Mouse (Mus musculus) lung, postnatal 4 days (tissue): ENCODE data around the gene Pgam2.
"Not testable (repeated sequence)": the region's sequence is repeated elsewhere in the genome, so short reads cannot be mapped to it uniquely, and the experiment has no call there.

ENCODE experiments used
- DNase-seq, 2 experiments: peaks; one replicate each; pipeline ENCODE4 v3.0.0; 2021

The Pgam2 gene

GRCm38 (mm10) chr11:5803551-5803981 is at the start of gene Pgam2:
Gene Pgam2, minus strand, starts transcription at chr11:5803733.
- DNase-seq = no peak

DNA sequence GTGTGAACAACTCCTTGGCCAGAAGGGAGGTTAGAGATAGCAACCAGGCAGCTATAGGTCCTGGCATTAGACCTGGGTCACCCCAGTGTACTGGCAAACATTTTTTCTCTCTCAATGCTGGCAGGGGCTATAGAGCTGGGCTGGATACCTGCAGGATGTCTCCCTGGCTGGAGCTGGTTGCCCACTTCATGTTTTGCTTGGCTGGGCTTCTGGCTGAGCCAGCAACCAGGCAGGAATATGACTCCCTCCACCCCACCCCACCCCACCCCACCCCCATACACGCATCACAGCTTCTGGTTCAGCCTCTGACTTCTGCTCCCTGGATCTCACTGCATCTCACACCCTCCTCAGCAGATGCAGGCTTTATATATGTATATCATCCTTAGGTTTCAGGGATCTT is 48.8 kb upstream of the Pgam2 start:
- no peak for DNase-seq

DNA sequence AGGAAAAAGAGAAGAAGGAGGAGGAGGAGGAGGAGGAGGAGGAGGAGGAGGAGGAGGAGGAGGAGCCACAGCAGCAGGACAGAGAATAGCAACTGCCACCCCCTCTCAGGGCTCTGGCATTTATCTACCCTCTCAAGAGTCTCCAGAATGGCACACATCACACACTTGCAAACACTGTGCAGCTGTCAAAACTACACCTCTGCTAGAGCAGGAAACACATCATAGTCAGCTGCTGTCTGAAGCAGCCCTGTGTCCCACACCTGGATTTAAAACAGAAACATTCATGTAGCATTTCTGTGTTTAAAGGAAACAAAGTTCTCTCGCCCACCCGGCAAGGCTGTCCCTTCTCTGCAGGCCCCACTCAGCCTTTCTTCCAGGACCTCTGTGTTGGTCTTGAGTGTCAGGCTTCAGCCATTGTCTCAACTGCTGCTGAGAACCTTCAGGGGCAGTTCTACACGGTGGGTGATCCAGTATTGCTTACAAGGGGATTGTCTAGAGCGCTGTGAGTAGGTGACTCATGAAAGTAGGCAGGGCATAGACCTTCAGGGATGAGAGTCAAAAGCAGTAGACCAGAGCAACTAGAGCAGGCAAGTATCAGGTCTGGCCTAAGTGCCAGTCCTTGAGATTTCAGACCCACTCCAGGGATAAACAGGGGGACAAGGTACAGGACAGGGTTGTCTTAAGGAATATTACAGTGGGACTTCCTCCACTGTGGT is 47.6 kb upstream of the Pgam2 start:
- DNase-seq = no peak

- no peak for DNase-seq
These were observed 46.9 kb upstream of the Pgam2 start for GRCm38 (mm10) chr11:5850452-5850851.

GRCm38 (mm10) chr11:5849316-5849715 is 45.8 kb upstream of the Pgam2 start:
- DNase-seq = no peak

GRCm38 (mm10) chr11:5848741-5849140 is 45.2 kb upstream of the Pgam2 start:
- no peak for DNase-seq

DNA sequence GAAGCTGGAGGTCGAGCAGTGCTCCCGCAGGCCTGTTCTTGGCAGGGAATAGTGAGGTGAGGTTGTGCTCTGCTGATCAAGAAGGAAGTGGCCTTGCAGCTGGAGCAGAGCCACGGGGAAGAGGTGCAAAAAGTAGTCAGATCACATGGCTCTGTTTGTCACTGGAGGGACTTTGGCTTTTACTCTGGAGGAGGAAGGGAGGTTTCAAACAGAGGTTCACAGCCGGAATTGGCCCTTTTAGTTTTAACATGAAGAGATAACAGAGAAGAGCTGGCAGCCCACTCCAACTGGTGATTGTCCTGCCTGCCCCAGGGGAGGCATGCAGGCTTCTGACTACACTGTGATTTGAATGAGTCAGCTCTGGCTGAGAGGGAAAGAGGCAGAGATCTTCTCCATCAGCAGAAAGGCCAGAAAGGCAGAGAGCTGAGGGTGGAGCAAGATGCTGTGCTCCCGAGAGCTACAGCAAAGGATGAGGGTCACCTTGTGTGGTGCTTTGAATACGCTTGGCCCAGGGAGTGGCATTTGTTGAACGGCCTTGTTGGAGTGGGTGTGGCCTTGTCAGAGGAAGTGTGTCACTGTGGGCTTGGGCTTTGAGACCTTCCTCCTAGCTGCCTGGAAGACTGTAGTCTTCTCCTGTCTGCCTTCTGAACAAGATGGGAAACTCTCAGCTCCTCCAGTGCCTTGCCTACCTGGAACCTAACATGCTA is 43.3 kb upstream of the Pgam2 start:
- peak; percentile 27 to 54 for DNase-seq

DNA sequence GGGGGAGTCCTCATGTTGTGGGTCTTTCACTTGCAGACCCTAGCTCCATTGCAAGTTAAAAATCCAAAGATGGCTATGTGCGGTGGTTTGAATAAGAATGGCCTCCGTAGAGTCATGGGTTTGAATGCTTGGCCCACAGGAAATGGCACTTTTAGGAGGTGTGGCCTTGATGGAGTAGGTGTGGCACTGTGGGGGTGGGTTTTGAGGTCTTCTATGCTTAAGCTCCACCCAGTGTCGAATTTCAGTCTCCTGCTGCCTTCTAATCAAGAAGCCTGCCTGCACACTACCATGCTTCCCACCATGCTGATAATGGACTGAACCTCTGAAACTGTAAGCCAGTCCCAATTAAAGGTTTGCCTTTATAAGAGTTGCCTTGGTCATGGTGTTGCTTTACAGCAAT is 39.6 kb upstream of the Pgam2 start:
- peak in 1 of 2 experiments; percentile 13 for DNase-seq

GRCm38 (mm10) chr11:5841751-5842150 is 38.2 kb upstream of the Pgam2 start:
- DNase-seq = no peak

DNA sequence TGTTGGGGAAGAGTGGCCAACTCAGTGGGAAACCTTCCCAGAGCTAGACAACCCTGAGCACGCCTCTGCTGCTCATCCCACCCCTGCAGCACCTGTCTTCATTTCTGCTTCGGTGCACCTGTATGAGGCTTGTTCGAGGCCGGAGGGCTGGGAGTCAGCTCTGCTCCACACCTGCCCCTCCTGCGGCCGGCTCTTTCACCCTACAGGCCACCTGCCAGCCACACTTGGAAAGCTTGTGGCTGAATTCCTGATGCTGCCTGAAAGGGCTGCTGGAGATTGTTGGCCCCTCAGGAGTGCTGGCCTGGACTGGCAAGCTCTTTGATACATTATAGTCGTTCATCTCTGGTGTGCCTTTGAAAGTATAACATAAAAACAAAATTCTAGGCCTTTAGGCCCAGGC is 36.8 kb upstream of the Pgam2 start:
- no peak for DNase-seq

GRCm38 (mm10) chr11:5837251-5838246 is 34.0 kb upstream of the Pgam2 start, which contains the start of gene Polm:
Gene Polm, minus strand, starts transcription at chr11:5838016.
- peak; percentile 96 for DNase-seq

DNA sequence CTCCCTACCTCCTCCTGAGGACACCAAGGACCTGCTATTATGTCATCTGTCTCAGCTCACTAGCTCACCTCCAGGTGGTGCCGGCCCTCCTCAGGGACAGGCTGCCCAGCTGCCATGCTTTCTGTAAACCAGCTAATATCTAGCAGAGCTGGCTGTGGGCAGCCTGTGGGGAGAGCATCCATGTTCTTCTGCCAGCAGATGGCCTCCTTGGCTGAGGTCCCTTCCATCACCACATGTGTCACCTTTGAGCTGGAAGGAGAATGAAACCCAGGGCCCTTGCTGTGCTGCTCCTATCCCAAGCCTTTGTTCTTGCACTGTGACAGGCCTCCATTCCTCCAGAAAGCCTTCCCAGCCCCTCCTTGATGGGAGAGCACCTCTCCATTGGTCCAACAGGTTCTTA is 32.6 kb upstream of the Pgam2 start:
- peak in 1 of 2 experiments; percentile 44 for DNase-seq

- DNase-seq = no peak
These were observed 31.5 kb upstream of the Pgam2 start for GRCm38 (mm10) chr11:5835057-5835456.

GRCm38 (mm10) chr11:5834506-5834905 is 31.0 kb upstream of the Pgam2 start:
- no peak for DNase-seq

GRCm38 (mm10) chr11:5829327-5829726 is 25.8 kb upstream of the Pgam2 start:
- no peak for DNase-seq

DNA sequence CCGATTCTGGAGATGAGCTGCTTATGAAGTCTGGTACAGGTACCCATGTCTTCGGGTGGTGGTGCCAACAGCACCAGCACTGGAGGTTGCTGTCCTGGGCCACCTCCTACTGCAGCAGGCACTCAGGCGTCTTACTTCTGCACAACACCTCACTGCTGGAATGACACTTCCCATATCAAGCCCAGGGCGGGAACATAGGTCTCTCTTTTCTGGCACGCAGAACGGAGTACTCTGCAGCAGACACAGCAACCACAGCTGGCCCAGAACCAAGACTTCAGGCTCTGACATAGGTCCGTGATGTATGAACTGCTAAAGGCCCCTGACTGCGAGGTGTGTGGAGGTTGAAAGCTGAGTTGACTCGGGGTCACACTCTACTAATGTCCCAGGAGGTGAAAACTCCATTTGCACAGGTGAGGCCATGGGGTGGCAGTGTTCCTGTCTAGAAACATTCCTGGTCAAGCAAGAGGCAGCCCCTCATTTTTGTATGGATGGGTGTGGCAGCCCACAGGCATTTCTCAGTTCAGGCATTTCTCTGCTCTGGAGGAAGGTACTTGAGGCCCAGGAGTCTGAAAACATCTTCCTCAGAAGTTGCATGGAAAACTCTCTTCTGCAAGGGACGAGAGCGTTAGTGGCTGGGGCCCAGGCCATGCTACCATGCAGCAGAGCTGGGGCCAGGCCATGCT is 25.1 kb upstream of the Pgam2 start:
- DNase-seq = no peak

DNA sequence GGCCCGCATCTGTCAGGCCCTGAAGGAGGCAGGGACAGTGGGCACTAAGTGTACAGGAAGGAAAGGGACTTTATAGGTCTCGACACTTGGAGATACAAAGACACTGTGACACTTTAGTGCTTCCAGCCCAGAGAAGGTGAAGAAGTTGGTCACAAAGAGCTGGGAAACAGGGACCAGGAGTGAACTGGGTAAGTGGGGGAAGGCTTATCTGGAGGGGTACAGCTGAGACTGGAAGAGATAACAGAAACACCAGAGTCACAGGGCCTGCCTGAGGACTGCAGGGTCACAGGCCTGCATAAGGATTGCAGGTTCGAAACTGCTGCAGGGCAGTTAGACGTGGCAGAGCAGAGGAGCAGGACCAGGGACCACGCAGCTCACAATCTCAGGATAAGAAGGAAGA is 24.4 kb upstream of the Pgam2 start:
- DNase-seq = no peak

DNA sequence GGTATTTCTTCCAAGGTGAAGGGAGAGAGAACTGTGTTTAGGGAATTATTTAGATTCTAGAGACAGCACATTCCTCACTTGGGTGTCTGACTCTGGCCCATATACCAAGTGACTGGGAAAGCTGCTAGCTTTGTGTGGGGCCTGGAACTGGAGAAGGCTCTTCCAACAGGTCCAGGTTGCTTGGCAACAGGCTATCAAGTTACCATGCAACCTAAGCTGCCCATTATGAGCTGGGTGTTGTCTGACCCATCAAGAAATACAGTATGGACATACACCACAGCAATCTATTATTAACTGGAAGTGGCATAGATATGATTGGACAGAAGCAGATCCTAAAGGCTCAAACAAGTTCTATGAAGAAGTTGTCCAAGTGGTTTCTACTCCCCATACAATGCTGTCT is 21.9 kb upstream of the Pgam2 start:
- DNase-seq = no peak

GRCm38 (mm10) chr11:5819223-5819622 is 15.7 kb upstream of the Pgam2 start:
- DNase-seq = no peak

GRCm38 (mm10) chr11:5813381-5813780 is 9.8 kb upstream of the Pgam2 start:
- DNase-seq = no peak

DNA sequence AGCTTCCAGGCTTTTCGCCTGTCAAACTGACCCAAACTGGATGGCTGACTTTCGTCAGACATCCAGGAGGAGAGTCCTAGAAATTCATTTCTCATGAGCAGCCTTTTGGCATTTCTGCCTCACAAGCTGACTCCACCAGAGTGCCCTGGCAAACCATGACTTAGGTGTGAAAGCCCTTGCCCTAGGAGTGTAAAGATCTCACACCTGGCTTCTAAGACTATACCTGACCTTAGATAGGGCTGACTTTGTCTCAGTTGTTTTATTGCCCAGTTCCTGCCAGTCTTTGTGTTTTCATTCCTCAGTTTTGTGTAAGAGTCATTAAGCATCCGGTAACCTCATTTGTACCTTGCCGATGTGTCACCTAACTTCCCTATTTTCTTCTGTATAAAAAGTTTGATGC is 6.0 kb upstream of the Pgam2 start:
- not testable (repeated sequence) for DNase-seq

DNA sequence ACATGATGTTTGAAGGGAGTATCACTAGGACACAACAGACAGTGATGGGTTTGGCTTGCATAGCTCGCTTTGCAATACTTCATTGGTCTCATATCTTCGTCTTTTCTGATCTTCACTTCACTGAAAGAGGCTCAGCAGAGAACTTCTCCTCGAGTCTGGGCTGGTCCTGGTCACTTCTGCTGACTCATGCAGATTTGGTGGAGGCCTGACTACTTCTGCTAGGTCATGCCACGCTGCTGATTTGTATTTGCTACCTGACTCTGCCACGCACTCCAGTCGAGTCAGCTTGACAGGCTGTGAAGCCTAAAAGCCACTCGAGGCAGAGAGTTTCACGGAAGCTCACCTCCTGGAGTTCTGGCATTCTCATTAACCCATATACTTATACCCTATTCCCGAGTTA is 4.4 kb upstream of the Pgam2 start:
- no peak for DNase-seq

GRCm38 (mm10) chr11:5805711-5806110 is 2.2 kb upstream of the Pgam2 start:
- no peak for DNase-seq
